Mouse (Mus musculus): Measurements from ENCODE around the gene Sympk.

The Sympk gene

GRCm38 (mm10) chr7:19007026-19007977, 16.9 kb upstream of the Sympk start:
- DNase-seq (ENCODE audit: low spot score in 2 of 2), result no peak

- DNase-seq (ENCODE audit: low spot score in 2 of 2), result no peak
Observed at GRCm38 (mm10) chr7:19010581-19010980, 13.6 kb upstream of the Sympk start.

- DNase-seq (ENCODE audit: low spot score in 2 of 2), result no peak
Observed at GRCm38 (mm10) chr7:19012025-19012621, 12.1 kb upstream of the Sympk start.

GRCm38 (mm10) chr7:19012882-19013281, 11.3 kb upstream of the Sympk start:
- no peak for DNase-seq (ENCODE audit: low spot score in 2 of 2)

GRCm38 (mm10) chr7:19014452-19014851, 9.7 kb upstream of the Sympk start:
- DNase-seq (ENCODE audit: low spot score in 2 of 2), result no peak

- DNase-seq (ENCODE audit: low spot score in 2 of 2), result no peak
Observed at GRCm38 (mm10) chr7:19016042-19016441, 8.1 kb upstream of the Sympk start.

GRCm38 (mm10) chr7:19017909-19018308, 6.3 kb upstream of the Sympk start:
- DNase-seq (ENCODE audit: low spot score in 2 of 2), result no peak

GRCm38 (mm10) chr7:19021048-19021447, 3.1 kb upstream of the Sympk start:
- no peak for DNase-seq (ENCODE audit: low spot score in 2 of 2)

- DNase-seq (ENCODE audit: low spot score in 2 of 2), result no peak
Observed at GRCm38 (mm10) chr7:19022189-19022958, 1.8 kb upstream of the Sympk start.

- peak in 1 of 2 experiments; percentile 22 for DNase-seq (ENCODE audit: low spot score in 2 of 2)
Observed at GRCm38 (mm10) chr7:19023357-19023814, 791 bp upstream of the Sympk start, which contains the start of gene Foxa3. Gene Foxa3 (minus strand): TSS chr7:19023538.

- DNase-seq (ENCODE audit: low spot score in 2 of 2), result no peak
Observed at GRCm38 (mm10) chr7:19024581-19025255, 541 bp downstream of the Sympk start.

GRCm38 (mm10) chr7:19028067-19028466, 3.9 kb downstream of the Sympk start:
- DNase-seq (ENCODE audit: low spot score in 2 of 2), result no peak

GRCm38 (mm10) chr7:19029084-19029653, 5.0 kb downstream of the Sympk start:
- peak in 1 of 2 experiments; percentile 37 for DNase-seq (ENCODE audit: low spot score in 2 of 2)

GRCm38 (mm10) chr7:19031641-19032040, 7.5 kb downstream of the Sympk start:
- DNase-seq (ENCODE audit: low spot score in 2 of 2), result no peak

GRCm38 (mm10) chr7:19044616-19045015, 20.4 kb downstream of the Sympk start:
- no peak for DNase-seq (ENCODE audit: low spot score in 2 of 2)

GRCm38 (mm10) chr7:19046286-19047069, 22.3 kb downstream of the Sympk start:
- no peak for DNase-seq (ENCODE audit: low spot score in 2 of 2)

GRCm38 (mm10) chr7:19048006-19048527, 23.9 kb downstream of the Sympk start:
- DNase-seq (ENCODE audit: low spot score in 2 of 2), result no peak

GRCm38 (mm10) chr7:19049252-19049651, 25.1 kb downstream of the Sympk start:
- DNase-seq (ENCODE audit: low spot score in 2 of 2), result no peak

GRCm38 (mm10) chr7:19050172-19050571, 26.0 kb downstream of the Sympk start:
- DNase-seq (ENCODE audit: low spot score in 2 of 2), result no peak

- no peak for DNase-seq (ENCODE audit: low spot score in 2 of 2)
Observed at GRCm38 (mm10) chr7:19051161-19051560, 27.0 kb downstream of the Sympk start.
